Mouse (Mus musculus): ENCODE data around the gene Hsd11b2.
"Not testable (repeated sequence)": the region's sequence is repeated elsewhere in the genome, so short reads cannot be mapped to it uniquely, and the experiment has no call there.

The Hsd11b2 gene

DNA sequence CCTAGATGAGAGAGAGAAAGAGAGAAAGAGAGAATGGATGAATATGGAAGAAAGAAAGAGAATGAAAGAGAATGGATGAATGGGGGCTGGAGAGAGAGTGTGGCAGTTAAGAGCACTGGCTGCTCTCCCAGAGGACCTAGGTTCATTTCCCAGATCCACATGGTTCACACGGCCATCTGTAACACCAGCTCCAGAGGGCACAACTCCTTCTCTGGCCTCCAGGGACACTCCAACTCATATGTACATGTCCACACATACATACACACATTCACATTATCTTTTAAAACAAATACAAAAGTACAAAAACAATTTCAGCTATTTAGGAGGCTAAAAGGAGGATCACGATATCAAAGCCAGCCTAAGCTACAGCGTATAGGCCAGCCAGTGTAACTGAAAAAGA is 44.3 kb downstream of the Hsd11b2 start:
- DNase-seq (ENCODE audit: extremely low spot score) = no peak

DNA sequence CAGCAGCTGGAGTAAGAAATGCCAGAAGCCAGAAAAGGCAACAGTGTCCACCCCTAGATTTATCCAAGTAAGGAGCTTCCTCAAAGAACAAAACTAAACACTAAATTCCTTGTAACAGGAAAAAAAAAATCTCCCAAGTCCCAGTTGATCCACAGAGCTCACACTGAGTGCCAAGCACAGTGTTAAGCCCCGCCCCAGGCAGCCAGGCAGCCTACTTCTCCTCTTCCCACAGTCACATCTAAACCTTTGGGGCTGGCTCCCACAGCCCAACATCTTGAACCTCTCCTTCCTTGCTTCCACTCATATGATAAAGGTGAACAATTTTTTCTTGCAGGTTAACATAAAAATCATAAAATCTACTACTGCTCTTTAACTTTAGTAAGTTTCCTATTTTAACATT is 45.3 kb downstream of the Hsd11b2 start:
- DNase-seq (ENCODE audit: extremely low spot score) = no peak

DNA sequence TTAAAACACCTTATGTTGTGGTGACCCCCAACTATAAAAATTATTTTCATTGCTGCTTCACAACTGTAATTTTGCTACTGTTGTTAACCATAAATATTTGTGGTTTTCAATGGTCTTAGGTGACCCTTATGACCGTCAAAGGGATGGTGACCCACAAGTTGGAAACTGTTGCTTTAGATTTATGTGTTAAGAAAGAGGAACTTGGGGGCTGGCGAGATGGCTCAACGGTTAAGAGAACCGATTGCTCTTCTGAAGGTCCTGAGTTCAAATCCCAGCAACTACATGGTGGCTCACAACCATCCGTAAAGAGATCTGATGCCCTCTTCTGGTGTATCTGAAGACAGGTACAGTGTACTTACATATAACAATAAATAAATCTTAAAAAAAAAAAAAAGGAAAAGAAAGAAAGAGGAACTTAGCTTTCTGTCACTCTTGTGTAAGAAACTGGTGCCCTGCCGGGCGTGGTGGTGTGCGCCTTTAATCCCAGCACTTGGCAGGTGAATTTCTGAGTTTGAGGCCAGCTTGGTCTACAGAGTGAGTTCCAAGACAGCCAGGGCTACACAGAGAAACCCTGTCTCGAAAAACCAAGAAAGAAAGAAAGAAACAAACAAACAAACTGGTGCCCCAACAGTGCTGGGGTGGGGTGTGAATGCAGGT is 46.1 kb downstream of the Hsd11b2 start:
- DNase-seq (ENCODE audit: extremely low spot score) = not testable (repeated sequence)

DNA sequence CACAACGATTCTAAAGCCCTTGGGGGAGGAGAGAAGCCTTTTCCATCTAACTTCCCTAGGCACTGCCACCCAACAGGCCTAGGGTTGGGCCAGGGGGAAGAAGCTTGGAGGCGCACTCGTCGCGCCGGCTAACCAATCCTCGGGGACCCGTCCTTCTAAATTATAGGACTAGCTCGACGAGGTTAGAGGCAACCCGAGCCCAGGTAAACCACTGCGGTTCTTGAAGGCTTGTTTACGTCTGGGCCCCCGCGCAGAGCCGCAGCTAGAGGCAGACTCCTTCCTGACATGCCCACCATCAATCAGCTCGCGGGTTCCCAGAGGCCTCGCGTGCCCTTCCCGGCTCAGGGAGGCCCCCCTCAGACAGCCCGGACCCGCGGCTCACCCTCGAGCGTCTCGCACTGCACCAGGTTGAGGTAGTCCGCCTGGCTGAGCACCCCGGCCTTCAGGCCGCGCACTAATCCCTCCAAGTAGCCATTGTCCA is 46.9 kb downstream of the Hsd11b2 start:
- no peak for DNase-seq (ENCODE audit: extremely low spot score)

DNA sequence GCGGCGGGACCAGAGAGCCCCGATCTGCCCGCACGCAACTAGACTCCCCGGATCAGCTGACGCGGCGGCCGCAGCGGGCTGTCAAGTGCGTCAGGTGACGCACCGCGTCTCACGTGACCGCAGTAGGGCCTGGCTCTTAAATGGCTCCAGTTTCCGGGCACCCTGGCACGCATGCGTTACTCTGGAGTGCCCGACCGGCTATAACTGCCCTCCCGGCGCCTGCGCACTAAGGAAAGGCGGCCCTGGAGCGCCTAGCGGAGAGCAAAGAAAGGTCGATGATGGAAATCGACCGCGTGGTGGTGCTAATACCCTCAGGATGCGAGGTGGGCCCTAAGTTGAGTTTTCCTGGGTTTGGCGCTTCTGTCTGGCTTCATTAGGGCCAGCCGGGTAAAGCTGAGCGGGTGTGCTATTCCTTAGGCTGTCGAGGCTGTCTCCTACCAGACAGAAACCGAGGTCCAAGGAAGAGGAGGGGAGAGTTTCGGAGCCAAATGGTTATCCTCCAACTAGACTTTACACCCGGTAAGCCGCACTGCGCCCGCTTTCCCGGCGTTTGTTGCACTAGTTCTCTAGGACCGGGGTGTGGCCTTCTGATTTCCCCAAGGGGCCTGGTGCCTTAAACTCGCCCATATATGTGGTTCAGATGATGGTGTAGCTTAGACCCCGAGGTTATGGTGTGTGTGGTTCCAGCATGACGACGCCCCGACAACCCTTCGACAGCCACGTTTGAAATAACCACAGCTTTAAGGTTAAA is 47.6 kb downstream of the Hsd11b2 start, which contains the start of gene Atp6v0d1:
Gene Atp6v0d1, minus strand, starts transcription at position 96 of the 751 bp plus-strand sequence.
- peak; percentile 97 for DNase-seq (ENCODE audit: extremely low spot score)

DNA sequence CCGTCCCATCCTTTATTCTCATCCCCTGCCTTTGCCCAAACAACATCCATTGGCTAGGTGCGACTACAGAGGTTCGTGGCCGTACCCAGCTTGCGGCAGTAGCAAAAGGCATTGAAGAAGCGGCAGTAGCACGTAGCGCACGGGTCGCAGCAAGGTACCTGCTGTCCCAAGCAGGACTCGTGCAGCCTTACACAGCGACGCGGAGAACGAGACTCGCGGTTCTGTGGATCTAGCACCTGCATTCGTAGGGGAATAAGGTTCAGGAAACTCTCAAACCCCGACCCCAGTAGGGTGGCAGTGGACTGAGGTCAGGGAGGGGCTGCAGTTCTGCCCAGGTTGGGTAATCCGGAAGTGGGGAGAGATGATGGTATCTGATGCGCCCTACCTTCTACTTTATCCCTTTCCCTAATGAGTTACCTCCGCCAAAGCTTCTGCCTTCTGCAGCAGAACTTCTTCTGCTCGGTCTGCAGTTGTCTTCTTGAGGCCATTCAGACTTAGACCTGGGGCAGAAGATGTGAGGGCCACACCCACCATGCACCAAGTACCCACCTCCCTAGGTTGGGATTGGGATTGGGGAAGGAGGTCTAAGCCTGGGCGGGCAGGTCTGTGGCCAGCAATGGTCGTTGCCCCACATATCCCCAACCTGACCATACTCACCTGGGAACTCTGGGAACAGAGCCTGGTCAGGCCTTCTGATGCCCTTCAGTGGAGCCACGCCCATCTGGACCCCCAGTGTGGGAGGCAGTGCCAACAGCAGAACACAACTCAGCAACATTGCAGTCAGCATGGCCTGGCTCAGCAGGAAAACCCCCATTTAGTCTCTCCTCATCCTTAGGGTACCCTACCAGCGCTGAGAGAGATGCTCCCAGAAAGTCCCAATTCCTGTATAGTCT is 48.4 kb downstream of the Hsd11b2 start:
- peak; percentile 8 for DNase-seq (ENCODE audit: extremely low spot score)

DNA sequence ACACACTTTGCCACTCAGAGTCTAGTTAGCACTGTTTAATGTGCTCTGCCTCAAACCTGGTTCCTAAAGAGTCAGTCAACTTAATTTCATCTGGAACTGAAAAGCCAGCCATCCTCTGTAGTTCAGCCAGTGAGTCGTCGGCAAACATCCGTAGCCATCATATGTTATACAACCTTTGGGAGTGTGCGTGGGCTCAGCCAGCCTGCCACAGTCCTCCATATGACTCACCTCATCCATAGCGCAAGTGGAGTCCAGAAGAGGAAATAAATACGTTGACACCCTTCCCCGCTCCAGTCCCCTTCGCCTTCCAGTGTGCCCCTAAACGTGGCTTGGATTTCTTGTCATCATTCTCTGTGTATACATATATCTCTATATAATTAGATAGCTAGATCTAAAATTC is 53.3 kb downstream of the Hsd11b2 start:
- DNase-seq (ENCODE audit: extremely low spot score) = no peak

DNA sequence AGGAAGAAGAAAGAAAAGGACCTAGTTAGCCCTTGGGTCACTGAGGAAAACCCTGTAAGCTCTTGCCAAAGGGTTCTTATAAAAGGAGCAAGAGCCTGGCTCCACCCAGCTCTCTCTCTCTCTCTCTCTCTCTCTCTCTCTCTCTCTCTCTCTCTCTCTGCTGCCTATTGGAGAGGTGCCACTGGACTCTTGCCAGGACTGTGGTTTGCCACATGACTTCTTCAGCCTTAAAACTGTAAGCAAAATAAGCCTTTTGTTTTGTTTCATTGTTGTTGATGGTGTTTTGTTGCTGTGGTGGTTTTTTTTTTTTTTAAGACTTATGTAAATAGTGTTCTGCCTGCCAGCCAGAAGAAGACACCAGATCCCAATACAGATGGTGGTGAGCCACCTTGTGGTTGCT is 54.9 kb downstream of the Hsd11b2 start:
- no peak for DNase-seq (ENCODE audit: extremely low spot score)
